Mouse (Mus musculus) urinary bladder, adult 2 months (tissue): Measurements from ENCODE around the gene Vsx2. TPM values are rescaled to one million over a fixed set of nuclear protein-coding genes. Genes with fewer than 3 reads are reported as not detected.
A peak's percentile ranks its signal among the peaks of the same experiment; 100 is the strongest.
"Not testable (repeated sequence)": the region's sequence is repeated elsewhere in the genome, so short reads cannot be mapped to it uniquely, and the experiment has no call there.

Experiments used
- DNase-seq: peaks from one replicate; pipeline ENCODE4 v3.0.0; 2022; ENCODE audit warnings: low spot score
- polyA plus RNA-seq: library from polyadenylated mRNA; depleted of rRNA; stranded (reverse); fragments of >200 nt; gene quantifications from 2 replicates; pipeline ENCODE4 v1.2.3, GENCODE M21; 2012; rRNA removed

Gene Vsx2
- polyA plus RNA-seq, result 0.01 TPM in 1 of 2 replicates, not detected in the other

DNA sequence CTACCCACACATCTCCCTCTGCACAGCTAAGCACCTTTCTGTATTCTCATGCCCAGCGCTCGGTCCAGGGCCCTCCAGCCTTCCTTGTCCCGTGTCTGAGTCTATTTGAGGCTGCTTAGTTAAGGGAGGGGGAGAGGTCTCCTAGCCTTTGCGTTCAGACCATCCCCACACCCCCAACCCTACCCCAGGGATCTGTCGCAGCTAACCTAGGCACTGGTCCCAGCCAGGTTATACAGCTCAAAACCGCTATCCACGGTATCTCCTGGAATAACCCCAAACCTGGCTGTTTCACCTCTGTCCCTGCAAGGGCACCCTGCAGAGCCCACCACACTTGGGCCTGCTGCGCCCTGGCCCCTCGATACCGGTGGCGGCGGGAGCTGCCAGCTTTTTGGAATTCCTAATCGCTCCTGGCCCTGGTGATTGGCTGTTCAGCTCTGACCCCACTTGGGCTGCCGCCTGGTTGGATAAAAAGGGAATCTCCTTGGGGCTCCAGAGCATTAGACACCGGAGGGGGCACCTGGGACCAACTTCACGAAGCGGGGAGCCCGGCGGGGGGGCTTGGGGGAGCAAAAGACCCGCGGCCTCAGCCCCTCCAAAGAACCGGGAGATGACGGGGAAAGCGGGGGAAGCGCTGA lies at the start of gene Vsx2:
Gene Vsx2 (plus strand): TSS at position 427 of the 635 bp plus-strand sequence.
- no peak for DNase-seq

DNA sequence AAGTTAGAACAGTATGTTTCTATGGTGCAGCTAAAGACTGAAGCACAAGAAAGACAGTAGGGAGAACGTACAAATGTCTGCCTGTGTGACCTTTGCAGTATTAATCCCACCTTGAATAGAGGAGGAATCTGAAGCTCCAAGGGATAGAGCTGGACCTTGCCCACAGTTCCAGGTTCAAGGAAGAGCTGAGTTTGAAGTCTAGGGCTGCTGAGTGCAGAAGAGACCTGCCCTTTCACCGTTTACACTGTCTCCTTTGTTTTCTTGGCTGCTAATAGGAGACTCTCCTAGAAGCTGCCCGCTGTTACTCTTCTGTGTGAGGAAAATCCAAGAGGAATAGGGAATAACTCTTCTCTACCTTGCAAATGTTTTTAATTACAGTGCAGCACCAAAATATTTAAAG lies 45.8 kb upstream of the Vsx2 start:
- DNase-seq, result no peak

DNA sequence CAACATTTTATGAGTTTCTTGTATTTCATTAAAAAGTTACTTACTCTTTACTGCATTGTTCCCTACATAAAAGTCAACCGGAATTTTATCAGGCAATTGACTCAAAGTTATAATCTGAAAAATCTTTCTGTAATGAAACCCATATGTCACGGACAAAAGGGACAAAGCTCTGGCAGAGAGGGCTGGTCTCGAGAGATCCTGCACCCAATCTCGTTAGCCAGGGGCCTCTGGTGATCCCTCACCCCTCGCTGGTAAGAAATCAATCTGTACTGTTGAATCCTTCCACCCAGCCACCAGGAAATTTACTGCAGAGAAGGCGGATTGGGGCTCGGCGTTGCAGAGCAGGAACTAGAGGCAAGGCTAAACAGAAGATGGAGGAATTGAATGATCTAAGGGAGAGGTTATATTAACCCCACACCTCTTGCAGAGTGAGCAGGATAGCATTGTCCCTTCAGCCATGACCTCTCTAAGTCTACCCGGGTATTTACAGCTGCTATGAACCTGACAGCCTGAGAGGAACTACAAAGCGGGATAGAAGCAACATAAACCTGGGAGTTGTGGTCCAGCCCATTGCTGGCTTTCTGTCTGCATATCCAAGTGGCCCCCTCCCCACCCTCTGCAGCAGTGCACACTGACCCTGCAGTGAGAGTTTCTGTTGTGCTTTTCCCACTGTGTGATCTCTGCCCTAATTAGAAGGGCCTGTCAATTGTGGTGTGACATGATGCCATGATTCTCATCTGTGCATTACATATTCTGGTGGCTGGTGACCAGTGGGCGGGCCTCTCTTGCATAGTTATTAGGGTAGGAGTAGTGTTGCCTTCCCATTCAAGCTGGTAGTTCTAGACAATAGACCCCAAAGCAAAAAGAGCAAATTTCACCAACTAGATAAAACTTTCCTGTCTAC lies 45.2 kb upstream of the Vsx2 start:
- DNase-seq, result no peak

DNA sequence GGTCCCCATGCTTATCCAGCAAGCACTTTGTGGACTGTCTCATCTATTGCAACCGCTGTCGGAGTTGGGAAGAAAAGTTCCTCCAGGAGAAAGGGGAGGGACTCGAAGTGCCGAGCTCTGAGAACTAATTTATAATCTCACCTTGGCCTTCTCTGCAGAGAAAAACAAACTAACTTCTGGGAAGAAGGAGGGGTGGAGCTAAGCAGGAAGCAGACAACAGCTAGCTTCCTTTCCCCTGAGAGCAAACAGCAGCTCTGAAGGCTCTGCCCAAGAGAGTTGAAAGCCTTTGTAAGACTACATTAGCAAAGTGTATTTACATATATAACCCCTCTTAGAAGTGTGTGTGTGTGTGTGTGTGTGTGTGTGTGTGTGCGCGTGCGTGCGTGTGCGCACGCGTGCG lies 44.1 kb upstream of the Vsx2 start:
- DNase-seq, result no peak

DNA sequence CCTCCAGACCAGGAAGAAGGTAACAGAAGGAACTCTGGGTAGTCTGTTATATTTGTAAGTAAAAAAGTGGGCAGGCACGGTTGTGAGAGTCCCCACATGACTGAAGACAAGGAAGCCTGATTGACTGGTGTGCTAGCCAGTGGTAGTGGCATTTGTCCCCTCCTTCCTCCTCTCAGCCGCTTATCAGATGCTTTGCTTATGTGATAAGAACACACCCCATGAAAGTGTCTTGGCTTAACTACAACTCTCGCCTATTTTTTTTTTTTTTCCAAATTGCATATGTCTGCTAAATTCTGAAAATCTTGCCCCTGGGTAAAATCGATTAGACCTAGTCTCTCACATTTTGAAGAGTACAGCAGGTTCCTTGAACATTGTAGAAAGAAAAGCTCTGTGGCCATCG lies 39.1 kb upstream of the Vsx2 start:
- DNase-seq, result no peak

DNA sequence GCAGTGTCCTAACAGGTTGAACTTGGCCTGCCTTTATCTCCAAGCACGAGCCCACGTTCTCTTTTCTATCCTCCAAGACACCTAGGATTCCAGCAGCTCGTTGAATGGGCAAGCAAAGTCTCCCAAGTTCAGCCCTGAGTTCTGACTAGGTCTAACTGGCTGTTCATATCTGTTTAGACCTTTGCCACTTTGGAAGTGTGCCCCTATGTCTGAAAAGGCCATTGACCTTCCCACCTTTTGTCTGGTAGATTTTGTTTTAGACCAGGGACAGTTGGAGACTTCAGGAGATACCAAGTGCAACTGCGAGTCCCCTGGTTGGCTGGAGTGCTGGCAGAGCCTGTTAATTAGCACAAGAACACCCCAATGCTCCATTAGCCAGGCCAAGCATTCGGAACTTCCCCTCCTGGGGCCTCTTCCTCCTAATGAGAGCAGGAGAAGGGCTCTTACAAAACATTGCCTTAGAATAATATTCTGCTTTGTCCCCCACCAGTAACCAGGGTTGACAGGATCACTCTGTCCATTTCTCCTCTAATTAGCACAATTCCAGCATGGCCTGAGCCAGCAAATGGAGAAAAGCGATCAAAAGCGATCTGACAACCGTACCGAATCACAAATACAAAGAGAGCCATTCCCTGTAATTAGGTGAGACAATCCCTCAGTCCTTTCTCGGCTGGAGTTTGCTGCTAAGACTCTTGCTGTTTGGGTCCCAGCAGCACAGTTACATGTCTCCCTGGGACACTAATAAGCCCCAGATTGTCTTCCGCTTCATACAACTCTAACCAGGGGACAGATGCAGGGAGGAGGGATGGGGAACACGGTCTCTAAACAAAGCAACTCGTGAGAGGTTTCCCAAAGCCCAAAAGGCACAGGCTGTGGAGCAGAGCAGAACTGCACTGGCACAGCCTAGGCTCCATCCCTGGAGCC lies 37.4 kb upstream of the Vsx2 start:
- no peak for DNase-seq

DNA sequence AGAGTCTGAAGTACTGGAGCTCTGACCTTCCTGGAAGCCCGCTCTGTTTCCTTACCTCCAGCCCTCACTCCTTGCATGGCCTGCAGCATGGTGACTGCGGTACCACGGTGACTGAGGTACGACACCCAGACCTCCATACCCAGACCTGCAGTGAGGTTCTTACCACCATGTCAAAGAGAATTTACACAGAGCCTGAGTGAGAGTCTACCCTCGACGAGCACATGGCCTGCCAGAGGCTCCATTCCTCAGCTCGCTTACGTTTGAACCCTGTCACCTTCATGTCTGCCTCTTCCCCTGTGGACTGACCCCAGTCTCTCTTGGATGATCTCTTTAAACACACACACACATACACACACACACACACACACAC lies 36.7 kb upstream of the Vsx2 start:
- DNase-seq, result no peak

DNA sequence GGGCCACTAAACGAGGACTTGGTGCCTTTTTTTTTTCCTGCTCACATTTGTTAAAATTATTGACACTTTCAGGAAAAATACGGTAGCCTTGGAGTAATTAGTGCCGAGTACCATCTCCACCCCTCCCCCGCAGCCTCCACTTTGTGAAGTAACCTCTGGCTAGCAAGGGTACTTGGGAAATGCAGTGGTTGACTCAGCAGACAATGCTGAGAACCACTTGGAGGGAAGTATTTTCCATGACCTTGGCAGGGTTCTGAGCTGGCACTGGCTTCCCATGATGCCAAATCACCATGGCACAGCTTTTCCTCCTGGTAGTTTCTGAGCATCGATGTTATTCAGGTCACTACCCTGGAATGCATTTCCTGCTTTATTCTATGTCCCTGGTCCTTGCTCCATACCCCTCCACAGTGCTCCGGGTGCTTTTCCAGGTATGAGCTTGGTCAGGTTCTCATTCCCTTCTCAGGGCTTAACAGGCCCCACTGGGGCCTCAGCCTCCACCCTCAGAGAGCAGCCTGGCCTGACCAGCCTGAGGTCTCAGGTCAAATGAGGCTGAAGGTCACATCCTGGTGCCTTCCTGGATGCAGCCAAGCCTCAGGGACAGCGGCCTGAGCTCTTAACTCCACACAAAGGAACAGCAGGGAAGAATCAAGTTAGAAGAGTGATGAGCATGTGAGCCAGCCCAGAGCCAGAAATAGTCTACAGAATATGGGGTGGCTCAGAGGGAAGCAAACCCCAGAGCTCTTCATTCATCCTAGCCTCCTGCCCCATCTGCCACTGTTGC lies 35.7 kb upstream of the Vsx2 start:
- no peak for DNase-seq

DNA sequence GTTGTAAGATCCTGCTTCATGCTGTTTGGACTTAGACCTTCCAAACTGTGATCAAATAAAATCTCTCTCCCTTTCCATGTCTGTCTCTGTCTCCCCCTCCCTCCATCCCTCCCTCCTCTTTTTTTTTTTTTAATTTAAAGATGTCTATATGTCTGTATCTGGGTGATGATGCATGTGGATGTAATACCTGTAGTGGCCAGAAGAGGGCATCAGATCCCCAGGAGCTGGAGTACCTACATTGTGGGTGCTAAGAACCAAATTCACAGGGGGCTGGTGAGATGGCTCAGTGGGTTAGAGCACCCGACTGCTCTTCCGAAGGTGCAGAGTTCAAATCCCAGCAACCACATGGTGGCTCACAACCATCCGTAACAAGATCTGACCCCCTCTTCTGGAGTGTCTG lies 30.0 kb upstream of the Vsx2 start:
- not testable (repeated sequence) for DNase-seq

DNA sequence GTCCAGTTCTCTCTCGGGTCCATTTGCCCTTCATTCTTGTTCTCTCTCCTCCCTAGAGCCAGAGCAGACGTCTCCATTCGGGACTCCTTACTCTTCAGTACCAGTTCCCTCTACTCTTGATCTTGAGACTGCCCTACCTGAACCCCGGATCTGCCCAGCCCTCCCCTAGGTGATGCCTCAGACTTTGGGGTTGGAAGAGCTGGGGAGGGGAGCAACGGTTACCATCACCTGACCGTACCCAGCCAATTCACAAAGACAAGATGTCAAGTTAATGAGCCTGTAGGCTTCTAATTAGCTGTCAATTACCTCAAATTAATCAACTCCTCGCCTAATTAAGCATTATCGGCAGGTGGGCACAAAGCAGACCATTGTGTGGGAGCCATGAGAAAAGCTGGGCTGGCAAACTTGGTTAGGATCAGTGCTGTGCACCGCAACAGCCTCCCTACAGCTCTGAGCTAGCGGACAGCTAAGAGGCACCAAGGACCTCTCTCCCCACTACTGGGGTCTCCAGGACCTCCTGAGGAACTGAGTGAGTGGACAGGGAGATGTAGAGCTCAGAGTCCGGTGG lies 28.1 kb upstream of the Vsx2 start:
- DNase-seq, result no peak

DNA sequence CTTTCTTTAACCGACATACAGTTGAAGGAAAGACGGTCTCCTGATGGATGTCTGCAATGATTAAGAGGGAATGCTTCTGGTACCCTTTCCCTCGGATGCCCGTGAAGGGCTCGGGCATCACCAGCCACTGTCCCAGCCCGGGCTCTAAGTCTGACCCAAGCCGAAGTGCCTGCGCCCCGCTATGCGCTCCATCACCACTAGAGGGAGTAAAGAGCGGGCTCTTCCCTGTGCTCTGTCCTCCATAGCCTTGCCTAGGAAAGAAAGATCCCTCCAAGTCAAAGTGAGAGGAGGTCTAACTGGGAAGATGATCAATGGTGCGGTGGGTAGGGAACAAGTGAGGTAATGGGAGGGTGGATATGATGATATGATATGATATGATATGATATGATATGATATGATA lies 23.5 kb upstream of the Vsx2 start:
- DNase-seq, result peak; percentile 31

DNA sequence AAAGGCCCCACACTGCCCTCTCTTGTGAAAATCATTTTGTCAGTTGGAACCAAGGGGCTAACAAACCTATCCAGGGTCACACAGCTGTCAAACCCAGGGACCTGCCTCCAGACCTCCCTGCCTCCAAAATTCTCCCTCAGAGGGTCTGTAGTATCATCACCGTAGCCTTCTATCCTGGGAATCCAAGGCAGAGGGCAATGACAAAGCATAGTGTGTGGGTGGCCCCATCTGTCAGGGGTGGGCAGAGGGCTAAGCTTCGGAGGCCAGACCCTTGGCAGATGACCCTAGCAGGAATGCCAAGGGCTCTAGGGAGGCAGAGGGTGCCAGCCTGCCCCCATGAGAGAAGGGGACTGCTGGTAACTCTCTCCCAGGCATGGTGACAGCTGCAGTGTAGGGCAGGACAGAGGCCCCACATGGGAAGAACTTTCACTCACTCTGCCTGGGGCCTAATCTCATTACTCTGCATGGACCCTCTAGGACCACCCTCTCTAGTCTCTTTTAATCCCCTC lies 22.9 kb upstream of the Vsx2 start:
- DNase-seq, result no peak

DNA sequence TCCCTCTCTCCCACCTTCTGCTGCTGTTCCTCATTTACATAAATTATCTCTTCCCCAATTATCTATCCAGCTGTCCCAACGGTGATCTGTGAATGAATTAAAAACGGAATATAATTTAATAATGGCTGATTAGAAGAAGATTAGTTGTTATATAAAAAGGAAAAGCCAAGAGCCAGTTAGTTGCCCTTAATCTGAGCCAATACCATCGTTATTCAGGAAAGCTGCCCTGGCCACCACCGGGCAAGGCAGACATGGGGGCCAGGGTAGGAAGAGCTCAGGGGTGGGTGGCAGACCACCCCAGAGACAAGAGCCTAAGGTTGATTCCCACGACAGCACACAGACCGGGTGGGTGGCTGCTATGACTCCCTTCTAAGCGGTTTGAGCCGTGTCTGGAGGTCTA lies 21.3 kb upstream of the Vsx2 start:
- no peak for DNase-seq

DNA sequence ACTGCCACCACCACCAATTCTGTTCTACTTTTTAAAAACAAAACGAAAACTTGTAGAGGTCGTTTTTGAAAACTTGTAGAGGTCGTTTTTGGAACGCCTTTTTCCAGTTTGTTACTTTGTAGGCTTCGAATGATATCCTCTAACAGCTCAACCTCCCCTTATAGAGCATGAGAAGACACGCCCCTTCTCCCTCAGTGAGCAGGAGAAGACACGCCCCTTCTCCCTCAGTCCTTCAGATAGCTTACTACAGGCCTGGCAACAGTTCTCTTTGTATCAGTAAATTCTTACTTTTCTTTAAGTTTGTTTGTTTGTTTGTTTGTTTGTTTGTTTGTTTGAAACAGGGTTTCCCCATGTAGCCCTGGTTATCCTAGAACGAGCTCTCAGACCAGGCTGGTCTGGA lies 14.3 kb upstream of the Vsx2 start:
- no peak for DNase-seq

DNA sequence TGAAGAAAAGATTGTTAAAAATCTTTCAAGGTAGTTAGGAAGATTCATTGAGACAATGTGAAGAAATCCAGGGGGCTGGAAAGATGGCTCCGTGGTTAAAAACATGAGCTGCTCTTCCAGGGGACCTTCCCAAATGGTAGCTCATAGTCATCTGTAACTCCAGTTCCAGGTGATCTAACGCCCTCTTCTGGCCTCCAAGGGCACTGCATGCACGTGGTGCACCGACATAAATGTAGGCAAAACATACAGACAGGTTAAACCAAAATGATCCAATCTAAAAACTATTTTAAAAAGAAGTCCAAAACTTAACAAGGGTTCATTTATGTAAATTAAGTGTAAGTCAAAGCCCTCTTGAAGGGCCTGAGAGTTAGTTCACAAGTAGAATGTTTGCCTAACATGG lies 7.0 kb upstream of the Vsx2 start:
- no peak for DNase-seq

DNA sequence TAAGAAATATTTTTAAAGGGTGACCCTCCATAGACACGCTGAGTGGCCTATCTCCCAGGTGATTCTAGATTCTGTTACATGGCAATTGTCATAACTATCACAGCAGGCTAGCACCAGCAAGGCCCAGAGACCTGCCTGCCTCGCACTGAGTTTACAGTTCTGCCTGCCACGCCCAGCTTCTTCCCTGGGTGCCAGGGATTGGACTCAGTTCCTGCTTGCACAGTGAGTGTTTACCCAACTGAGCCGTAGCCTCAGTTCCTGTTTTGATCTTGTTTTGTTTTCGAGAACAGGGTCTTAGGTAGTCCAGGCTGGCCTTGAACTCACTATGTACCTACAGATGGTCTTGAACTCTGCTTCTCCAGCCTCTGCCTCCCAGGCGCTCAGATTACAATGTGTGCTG lies 2.0 kb upstream of the Vsx2 start:
- DNase-seq, result no peak

DNA sequence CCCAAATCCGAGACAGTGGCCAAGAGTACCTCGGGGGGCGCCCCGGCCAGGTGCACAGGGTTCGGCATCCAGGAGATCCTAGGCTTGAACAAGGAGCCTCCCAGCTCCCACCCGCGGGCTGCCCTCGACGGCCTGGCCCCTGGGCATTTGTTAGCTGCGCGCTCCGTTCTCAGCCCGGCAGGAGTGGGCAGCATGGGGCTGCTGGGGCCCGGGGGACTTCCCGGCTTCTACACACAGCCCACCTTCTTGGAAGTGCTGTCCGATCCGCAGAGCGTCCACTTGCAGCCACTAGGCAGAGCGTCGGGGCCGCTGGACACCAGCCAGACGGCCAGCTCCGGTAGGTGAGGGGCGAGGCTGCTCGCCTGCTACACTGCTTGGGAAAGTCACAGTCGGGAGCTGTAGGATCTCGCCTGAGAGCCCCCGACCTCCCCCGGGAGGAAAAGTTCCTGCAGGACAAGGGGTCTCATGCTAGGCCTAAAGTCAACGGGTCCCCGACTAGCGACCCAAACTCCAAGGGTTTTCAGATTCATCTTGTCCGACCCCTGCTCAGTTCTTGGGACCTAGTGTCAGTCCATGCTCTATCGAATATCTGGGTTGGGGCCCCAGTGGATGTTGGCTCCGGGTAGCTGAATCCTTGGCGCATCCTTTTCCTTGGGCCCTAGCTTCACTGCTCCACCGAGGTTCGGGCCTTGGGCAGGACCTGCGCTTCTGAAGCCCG lies 573 bp downstream of the Vsx2 start:
- DNase-seq, result no peak

DNA sequence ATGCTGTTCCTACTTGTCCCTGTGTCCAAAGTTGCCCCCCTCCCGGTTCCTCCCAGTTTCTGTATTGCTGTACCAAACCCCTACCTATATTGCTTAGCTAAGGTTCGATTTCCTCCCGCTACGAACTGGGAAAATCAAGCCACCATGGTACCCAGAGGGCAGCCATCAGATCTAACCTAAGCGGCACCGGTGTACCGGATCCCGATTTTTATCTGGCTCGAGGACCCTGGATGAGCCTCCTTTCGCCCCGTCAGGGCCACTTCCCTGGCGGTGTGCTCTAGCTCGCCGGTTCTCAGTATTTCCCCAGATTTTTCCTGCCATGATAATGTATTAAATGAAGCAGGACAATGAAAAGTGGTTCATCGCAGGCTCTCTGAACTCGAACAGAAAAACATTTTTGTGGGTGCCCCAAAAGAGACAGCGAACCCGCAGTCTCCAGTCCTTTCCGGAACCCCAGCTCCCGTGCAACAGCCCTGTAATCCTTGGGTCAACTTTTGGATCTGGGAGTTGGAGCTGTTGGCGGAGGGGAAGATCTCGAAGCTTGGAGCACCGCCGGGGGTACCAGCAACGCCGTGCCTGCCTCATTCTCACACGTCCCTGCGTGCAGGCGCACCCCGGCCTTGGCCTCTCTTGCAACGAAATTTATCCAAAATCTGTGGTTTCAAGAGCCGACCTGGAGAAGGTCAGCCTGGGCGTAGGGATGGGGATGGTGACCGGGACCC lies 1.3 kb downstream of the Vsx2 start:
- DNase-seq, result no peak

DNA sequence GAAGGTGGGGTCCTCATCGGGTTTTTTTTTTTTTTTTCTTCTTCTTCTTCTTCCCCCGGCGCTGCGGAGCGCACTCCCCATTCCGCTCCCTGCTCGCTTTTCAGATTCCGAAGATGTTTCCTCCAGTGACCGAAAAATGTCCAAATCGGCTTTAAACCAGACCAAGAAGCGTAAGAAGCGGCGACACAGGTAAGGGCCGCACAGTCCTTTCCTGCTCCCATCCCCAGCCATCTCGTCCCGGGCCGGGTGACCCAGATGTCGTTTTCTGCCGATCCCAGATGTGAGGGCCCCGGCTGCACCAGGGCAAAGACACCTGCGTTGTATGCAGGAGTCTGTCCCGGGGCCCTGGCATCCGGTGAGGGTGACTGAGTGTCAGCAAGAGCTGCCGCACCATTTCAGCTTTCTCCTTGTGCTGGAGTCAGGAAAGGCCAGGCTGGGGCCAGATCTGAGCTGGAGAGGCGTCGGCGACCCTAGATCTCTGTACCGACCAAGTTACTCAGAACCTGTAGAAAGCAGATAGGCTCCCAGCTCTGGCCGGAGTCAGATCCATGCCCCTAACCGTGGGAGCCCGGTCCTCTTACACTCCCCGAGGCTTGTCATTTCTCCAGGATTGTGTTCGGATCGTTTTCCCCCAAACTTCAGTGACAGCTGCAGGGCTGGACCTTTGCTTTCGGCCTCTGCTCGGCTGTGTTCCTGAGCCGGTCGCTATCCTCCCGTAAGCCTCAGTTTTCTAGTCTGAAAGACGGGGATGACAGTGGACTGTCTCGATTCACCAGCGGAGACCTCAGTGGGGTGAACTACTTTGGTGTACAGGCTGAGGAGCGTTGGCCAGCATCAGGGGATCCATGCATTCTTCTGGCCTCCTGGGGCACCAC lies 2.1 kb downstream of the Vsx2 start:
- DNase-seq, result peak; percentile 25
